Mouse (Mus musculus): ENCODE results near the gene Kcna7. TPM values are rescaled to one million over a fixed set of nuclear protein-coding genes. Genes with fewer than 3 reads are reported as not detected.

Gene Kcna7
- polyA plus RNA-seq, 1 experiment from 2014 or later, result not detected

GRCm38 (mm10) chr7:45457204-45458060 is 52.0 kb downstream of the Kcna7 start:
- Histone ChIP-seq H3K4me1 (peaks cover 41% of the 10 kb centered on the region), H3K27ac (peak overlapping the region; percentile 95), H3K36me3 (peaks cover 61% of the 10 kb centered on the region), H3K9me3 (replicated peaks) (no peaks in the 10 kb centered on the region), H3K4me2 (replicated peaks) (peak overlapping the region; percentile 85), H3K27me3 (no peaks in the 10 kb centered on the region), H3K4me3 (peak overlapping the region; percentile 77), H3K9ac (peak overlapping the region; percentile 91)
- ATAC-seq (ENCODE audit: low FRiP score), result no peak
- WGBS, result 72% methylated on average over 10 of the region's 10 CpGs

- peaks cover 41% of the 10 kb centered on the region for H3K4me1 ChIP-seq
- peaks cover 68% of the 10 kb centered on the region for H3K36me3 ChIP-seq
- H3K27me3 ChIP-seq, result no peaks in the 10 kb centered on the region
- peak overlapping the region; percentile 77 for H3K4me3 ChIP-seq
- H3K9ac ChIP-seq, result peak overlapping the region; percentile 91
- H3K4me2 ChIP-seq (replicated peaks), result peak overlapping the region; percentile 85
- WGBS, result 2% methylated on average over 42 of the region's 43 CpGs
- peak overlapping the region; percentile 95 for H3K27ac ChIP-seq
- no peaks in the 10 kb centered on the region for H3K9me3 ChIP-seq (replicated peaks)
- ATAC-seq (ENCODE audit: low FRiP score), result peak; percentile 80
Observed at GRCm38 (mm10) chr7:45458748-45459563, 53.5 kb downstream of the Kcna7 start.

Small RNA genes lying within 50 kb of the gene (microRNA-seq; reads per million reads assigned to microRNA genes)
- not detected for gene Gm22133

Other genes with a start within 250 kb of the Kcna7 start
- 1.1 and 1.2 TPM in 2 replicates for gene Slc17a7, start 241.7 kb upstream of the Kcna7 start, polyA plus RNA-seq (2016; fragmentation: Nextera tagmentation; extraction: Ambion mirVana)
- not detected in 2 replicates for gene Gfy, start 226.1 kb upstream of the Kcna7 start, polyA plus RNA-seq (2016; fragmentation: Nextera tagmentation; extraction: Ambion mirVana)
- gene Pth2, start 224.7 kb upstream of the Kcna7 start, polyA plus RNA-seq (2016; fragmentation: Nextera tagmentation; extraction: Ambion mirVana), result not detected in 2 replicates
- 0.46 and 0.48 TPM in 2 replicates for gene Ccdc155, start 200.8 kb upstream of the Kcna7 start, polyA plus RNA-seq (2016; fragmentation: Nextera tagmentation; extraction: Ambion mirVana)
- gene Dkkl1, start 193.5 kb upstream of the Kcna7 start, polyA plus RNA-seq (2016; fragmentation: Nextera tagmentation; extraction: Ambion mirVana), result 3.0 and 3.4 TPM in 2 replicates
- 185 and 208 TPM in 2 replicates for gene Tead2, start 189.9 kb upstream of the Kcna7 start, polyA plus RNA-seq (2016; fragmentation: Nextera tagmentation; extraction: Ambion mirVana)
- gene Cd37, start 166.5 kb upstream of the Kcna7 start, polyA plus RNA-seq (2016; fragmentation: Nextera tagmentation; extraction: Ambion mirVana), result 1.3 and 1.5 TPM in 2 replicates
- gene Slc6a16, start 164.6 kb upstream of the Kcna7 start, polyA plus RNA-seq (2016; fragmentation: Nextera tagmentation; extraction: Ambion mirVana), result 0.10 and 0.28 TPM in 2 replicates
- not detected in 2 replicates for gene Slc6a21, start 128.1 kb upstream of the Kcna7 start, polyA plus RNA-seq (2016; fragmentation: Nextera tagmentation; extraction: Ambion mirVana)
- 11.5 and 14.7 TPM in 2 replicates for gene Trpm4, start 71.9 kb upstream of the Kcna7 start, polyA plus RNA-seq (2016; fragmentation: Nextera tagmentation; extraction: Ambion mirVana)
- 0.65 and 0.68 TPM in 2 replicates for gene Hrc, start 70.4 kb upstream of the Kcna7 start, polyA plus RNA-seq (2016; fragmentation: Nextera tagmentation; extraction: Ambion mirVana)
- gene Ppfia3, start 38.6 kb upstream of the Kcna7 start, polyA plus RNA-seq (2016; fragmentation: Nextera tagmentation; extraction: Ambion mirVana), result 15.6 and 16.2 TPM in 2 replicates
- 2.9 and 3.8 TPM in 2 replicates for gene Lin7b, start 35.1 kb upstream of the Kcna7 start, polyA plus RNA-seq (2016; fragmentation: Nextera tagmentation; extraction: Ambion mirVana)
- gene Snrnp70, start 9.9 kb upstream of the Kcna7 start, polyA plus RNA-seq (2016; fragmentation: Nextera tagmentation; extraction: Ambion mirVana), result 285 and 300 TPM in 2 replicates
- gene Ntf5, start 8.0 kb downstream of the Kcna7 start, polyA plus RNA-seq (2016; fragmentation: Nextera tagmentation; extraction: Ambion mirVana), result 1.2 and 1.3 TPM in 2 replicates
- gene Lhb, start 15.2 kb downstream of the Kcna7 start, polyA plus RNA-seq (2016; fragmentation: Nextera tagmentation; extraction: Ambion mirVana), result 1.0 and 1.6 TPM in 2 replicates
- gene Gys1, start 29.2 kb downstream of the Kcna7 start, polyA plus RNA-seq (2016; fragmentation: Nextera tagmentation; extraction: Ambion mirVana), result 34.8 TPM in 2 replicates
- 124 and 129 TPM in 2 replicates for gene Ruvbl2, start 32.4 kb downstream of the Kcna7 start, polyA plus RNA-seq (2016; fragmentation: Nextera tagmentation; extraction: Ambion mirVana)
- gene Ftl1, start 54.2 kb downstream of the Kcna7 start, polyA plus RNA-seq (2016; fragmentation: Nextera tagmentation; extraction: Ambion mirVana), result 5,718 and 6,089 TPM in 2 replicates
- gene Bax, start 61.2 kb downstream of the Kcna7 start, polyA plus RNA-seq (2016; fragmentation: Nextera tagmentation; extraction: Ambion mirVana), result 231 and 244 TPM in 2 replicates
- 0.13 and 0.54 TPM in 2 replicates for gene Tulp2, start 76.2 kb downstream of the Kcna7 start, polyA plus RNA-seq (2016; fragmentation: Nextera tagmentation; extraction: Ambion mirVana)
- not detected in 2 replicates for gene Gm45808, start 81.2 kb downstream of the Kcna7 start, polyA plus RNA-seq (2016; fragmentation: Nextera tagmentation; extraction: Ambion mirVana)
- gene Dhdh, start 83.2 kb downstream of the Kcna7 start, polyA plus RNA-seq (2016; fragmentation: Nextera tagmentation; extraction: Ambion mirVana), result 3.4 and 3.5 TPM in 2 replicates
- gene Nucb1, start 104.8 kb downstream of the Kcna7 start, polyA plus RNA-seq (2016; fragmentation: Nextera tagmentation; extraction: Ambion mirVana), result 144 and 147 TPM in 2 replicates
- gene Ppp1r15a, start 120.6 kb downstream of the Kcna7 start, polyA plus RNA-seq (2016; fragmentation: Nextera tagmentation; extraction: Ambion mirVana), result 16.7 and 19.2 TPM in 2 replicates
- gene Plekha4, start 120.7 kb downstream of the Kcna7 start, polyA plus RNA-seq (2016; fragmentation: Nextera tagmentation; extraction: Ambion mirVana), result 1.9 and 3.8 TPM in 2 replicates
- gene Hsd17b14, start 149.2 kb downstream of the Kcna7 start, polyA plus RNA-seq (2016; fragmentation: Nextera tagmentation; extraction: Ambion mirVana), result 0.70 and 0.79 TPM in 2 replicates
- 35.2 and 36.9 TPM in 2 replicates for gene Bcat2, start 164.5 kb downstream of the Kcna7 start, polyA plus RNA-seq (2016; fragmentation: Nextera tagmentation; extraction: Ambion mirVana)
- gene Fgf21, start 209.8 kb downstream of the Kcna7 start, polyA plus RNA-seq (2016; fragmentation: Nextera tagmentation; extraction: Ambion mirVana), result 0.45 TPM in 1 of 2 replicates, not detected in the other
- 0.14 TPM in 1 of 2 replicates, not detected in the other for gene Fut1, start 211.6 kb downstream of the Kcna7 start, polyA plus RNA-seq (2016; fragmentation: Nextera tagmentation; extraction: Ambion mirVana)
- gene Izumo1, start 216.2 kb downstream of the Kcna7 start, polyA plus RNA-seq (2016; fragmentation: Nextera tagmentation; extraction: Ambion mirVana), result 0.18 TPM in 1 of 2 replicates, not detected in the other
- 15.6 and 16.2 TPM in 2 replicates for gene Rasip1, start 221.8 kb downstream of the Kcna7 start, polyA plus RNA-seq (2016; fragmentation: Nextera tagmentation; extraction: Ambion mirVana)
- 3.7 and 4.8 TPM in 2 replicates for gene Mamstr, start 234.3 kb downstream of the Kcna7 start, polyA plus RNA-seq (2016; fragmentation: Nextera tagmentation; extraction: Ambion mirVana)